Mouse (Mus musculus) lung, postnatal 0 days (tissue): ENCODE measurements around the gene Pgc.

Experiments
- CTCF ChIP-seq: IDR thresholded peaks from 2 replicates; pipeline ENCODE4 v1.5.1; 2016; ENCODE audit warnings: antibody characterized with exemption, mild to moderate bottlenecking
- EP300 ChIP-seq: IDR thresholded peaks from 2 replicates; pipeline ENCODE4 v1.6.1; 2016; ENCODE audit warnings: antibody characterized with exemption, mild to moderate bottlenecking, control low read depth

GRCm38 (mm10) chr17:47721183-47721582, 5.5 kb upstream of the Pgc start:
- no peak for TF ChIP-seq CTCF
- TF ChIP-seq EP300 = no peak
